Mouse (Mus musculus) v-Abl transformed pro-B cells (cell line): ENCODE data around the gene Pde3b.

Source experiments
- in situ Hi-C, 2 experiments: fragments of 400-800 bp; cut with MboI; formaldehyde crosslinking; loops; one replicate each; pipeline ENCODE4 v1.15.1; 2025; ENCODE audit not compliant: unreplicated experiment in 2 of 2

Gene Pde3b

GRCm38 (mm10) chr7:114414421-114415335 lies at the start of gene Pde3b:
TSS of gene Pde3b (plus strand) at chr7:114415281.
- in situ Hi-C loops, result loop anchor here in 1 of 2 experiments (5.0 kb wide), 2 partner anchors 57 to 132 kb away; no protein-coding TSS in a partner anchor

GRCm38 (mm10) chr7:114402130-114402529 lies 13.0 kb upstream of the Pde3b start:
- in situ Hi-C loops, result no loop called here

GRCm38 (mm10) chr7:114415336-114416020 lies 397 bp downstream of the Pde3b start:
- in situ Hi-C loops, result loop anchor here in 1 of 2 experiments (5.0 kb wide), 2 partner anchors 58 to 133 kb away; no protein-coding TSS in a partner anchor

GRCm38 (mm10) chr7:114416021-114416845 lies 1.2 kb downstream of the Pde3b start:
- in situ Hi-C loops, result loop anchor here in 1 of 2 experiments (5.0 kb wide), 2 partner anchors 59 to 134 kb away; no protein-coding TSS in a partner anchor

- in situ Hi-C loops, result loop anchor here in 1 of 2 experiments (5.0 kb wide), 2 partner anchors 62 to 137 kb away; no protein-coding TSS in a partner anchor
Measured at GRCm38 (mm10) chr7:114419331-114419730, 4.2 kb downstream of the Pde3b start.

GRCm38 (mm10) chr7:114420918-114421317 lies 5.8 kb downstream of the Pde3b start:
- in situ Hi-C loops, result loop anchor here in 1 of 2 experiments (5.0 kb wide), 1 partner anchor 134 kb away; no protein-coding TSS in a partner anchor

GRCm38 (mm10) chr7:114422224-114422623 lies 7.1 kb downstream of the Pde3b start:
- in situ Hi-C loops, result loop anchor here in 1 of 2 experiments (5.0 kb wide), 1 partner anchor 135 kb away; no protein-coding TSS in a partner anchor

- in situ Hi-C loops, result no loop called here
Measured at GRCm38 (mm10) chr7:114429768-114430167, 14.7 kb downstream of the Pde3b start.

- in situ Hi-C loops, result no loop called here
Measured at GRCm38 (mm10) chr7:114431966-114432365, 16.9 kb downstream of the Pde3b start.

GRCm38 (mm10) chr7:114439726-114440125 lies 24.6 kb downstream of the Pde3b start:
- in situ Hi-C loops, result loop anchor here in 1 of 2 experiments (5.0 kb wide), 1 partner anchor 43 kb away; no protein-coding TSS in a partner anchor

- in situ Hi-C loops, result no loop called here
Measured at GRCm38 (mm10) chr7:114440494-114440893, 25.4 kb downstream of the Pde3b start.

- in situ Hi-C loops, result no loop called here
Measured at GRCm38 (mm10) chr7:114452876-114453275, 37.8 kb downstream of the Pde3b start.

GRCm38 (mm10) chr7:114453300-114453990 lies 38.4 kb downstream of the Pde3b start:
- in situ Hi-C loops, result no loop called here

GRCm38 (mm10) chr7:114454858-114455257 lies 39.8 kb downstream of the Pde3b start:
- in situ Hi-C loops, result no loop called here

GRCm38 (mm10) chr7:114456904-114457303 lies 41.8 kb downstream of the Pde3b start:
- in situ Hi-C loops, result no loop called here

GRCm38 (mm10) chr7:114459909-114460308 lies 44.8 kb downstream of the Pde3b start:
- in situ Hi-C loops, result no loop called here

- in situ Hi-C loops, result no loop called here
Measured at GRCm38 (mm10) chr7:114461727-114462126, 46.6 kb downstream of the Pde3b start.

- in situ Hi-C loops, result no loop called here
Measured at GRCm38 (mm10) chr7:114466358-114466757, 51.3 kb downstream of the Pde3b start.

GRCm38 (mm10) chr7:114472471-114472870 lies 57.4 kb downstream of the Pde3b start:
- in situ Hi-C loops, result no loop called here
